Mouse (Mus musculus): ENCODE measurements at regions not wholly inside any gene's neighbourhood (a gene's known extent, or its start where the extent isn't known, plus 50 kb on each side); places are given as distances from the start of the nearest gene placed in this dataset.
"Not testable (repeated sequence)": the region's sequence is repeated elsewhere in the genome, so short reads cannot be mapped to it uniquely, and the experiment has no call there.

- DNase-seq (ENCODE audit: low spot score in 2 of 2) = no peak
Observed at GRCm38 (mm10) chr9:30697533-30697932, 224.7 kb downstream of the Adamts15 start.

- no peak for DNase-seq (ENCODE audit: low spot score in 2 of 2)
Observed at GRCm38 (mm10) chr9:30668095-30668494, 241.2 kb downstream of the Snx19 start.

GRCm38 (mm10) chr9:30662456-30662855 lies 235.5 kb downstream of the Snx19 start:
- DNase-seq (ENCODE audit: low spot score in 2 of 2) = no peak

DNA sequence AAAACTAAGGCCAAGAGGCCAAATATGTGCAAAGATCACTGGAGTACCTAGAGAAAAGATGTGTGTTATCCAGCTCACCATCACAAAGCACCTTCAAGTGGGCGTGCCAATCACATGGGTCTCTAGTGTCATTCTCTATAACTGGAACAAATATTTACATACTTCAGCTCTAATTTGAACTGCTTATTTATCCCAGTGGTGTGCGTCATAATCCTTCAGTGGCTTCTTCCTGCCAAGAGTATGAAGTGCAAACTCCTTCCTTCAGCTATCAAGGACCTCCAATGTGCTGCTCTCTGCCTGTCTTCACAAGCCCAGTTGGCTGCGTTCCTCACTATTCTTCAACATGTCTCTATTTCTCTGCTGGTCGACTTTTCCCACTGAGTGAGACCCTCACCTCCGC lies 227.1 kb downstream of the Snx19 start:
- no peak for DNase-seq (ENCODE audit: low spot score in 2 of 2)

DNA sequence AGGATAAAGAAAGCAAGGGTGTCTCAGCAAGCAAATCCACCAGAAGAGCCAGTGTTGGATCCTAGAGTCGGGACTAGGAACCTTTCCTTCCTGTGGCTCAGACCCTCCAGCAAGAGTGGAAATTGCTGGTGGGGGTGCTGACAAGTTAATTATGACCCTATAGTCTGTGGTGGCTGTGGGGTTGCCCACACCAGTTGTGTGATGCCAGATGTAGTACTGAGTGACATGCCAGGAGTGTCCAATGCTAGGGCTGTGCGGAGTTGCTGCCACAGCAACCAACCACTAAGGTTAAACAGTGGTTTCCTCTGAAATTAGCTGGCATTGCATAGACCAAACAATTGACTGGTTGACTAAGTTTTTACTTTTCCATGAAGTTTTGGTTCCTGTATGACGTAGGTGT lies 226.3 kb downstream of the Snx19 start:
- DNase-seq (ENCODE audit: low spot score in 2 of 2) = no peak

- peak; percentile 39 to 40 for DNase-seq (ENCODE audit: low spot score in 2 of 2)
Observed at GRCm38 (mm10) chr9:30649392-30650054, 222.6 kb downstream of the Snx19 start.

DNA sequence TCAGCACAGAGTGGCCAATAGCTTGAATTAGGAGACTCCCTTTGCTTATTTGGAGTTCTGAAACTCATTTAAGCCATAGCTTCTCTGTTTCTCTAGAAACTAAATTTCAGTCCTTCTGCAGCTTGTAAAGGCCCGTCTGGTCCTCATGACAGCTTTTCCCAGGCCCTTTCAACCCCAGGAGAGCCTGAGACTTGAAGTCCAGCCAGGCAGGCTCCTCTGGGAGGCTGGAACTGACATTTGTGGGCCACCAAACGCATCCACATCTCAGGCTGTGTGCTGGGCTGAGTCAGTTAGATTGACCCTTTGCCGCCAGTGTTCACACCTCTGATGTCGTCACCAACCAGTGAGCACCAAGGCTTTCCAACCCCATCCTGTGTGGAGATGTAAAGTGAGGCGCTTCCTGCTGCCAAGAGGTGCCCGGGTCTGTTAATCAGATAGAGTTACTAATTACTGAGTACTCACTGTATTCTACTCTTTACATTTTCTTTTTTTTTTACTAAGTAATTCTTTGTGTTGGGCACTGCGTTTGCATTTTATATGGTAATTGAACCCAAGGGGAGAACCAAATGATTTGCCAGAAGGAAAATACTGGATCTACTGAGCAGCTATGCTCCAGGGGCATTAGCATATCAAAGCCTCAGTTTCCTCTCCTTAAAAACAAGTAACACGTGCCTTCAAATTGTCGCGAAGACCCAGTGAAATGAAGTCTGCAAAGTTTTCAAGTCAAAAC lies 207.0 kb downstream of the Snx19 start:
- DNase-seq (ENCODE audit: low spot score in 2 of 2) = no peak

GRCm38 (mm10) chr9:30632164-30633146 lies 205.5 kb downstream of the Snx19 start:
- peak in 1 of 2 experiments; percentile 24 for DNase-seq (ENCODE audit: low spot score in 2 of 2)

- no peak for DNase-seq (ENCODE audit: low spot score in 2 of 2)
Observed at GRCm38 (mm10) chr9:30625635-30626034, 198.7 kb downstream of the Snx19 start.

DNA sequence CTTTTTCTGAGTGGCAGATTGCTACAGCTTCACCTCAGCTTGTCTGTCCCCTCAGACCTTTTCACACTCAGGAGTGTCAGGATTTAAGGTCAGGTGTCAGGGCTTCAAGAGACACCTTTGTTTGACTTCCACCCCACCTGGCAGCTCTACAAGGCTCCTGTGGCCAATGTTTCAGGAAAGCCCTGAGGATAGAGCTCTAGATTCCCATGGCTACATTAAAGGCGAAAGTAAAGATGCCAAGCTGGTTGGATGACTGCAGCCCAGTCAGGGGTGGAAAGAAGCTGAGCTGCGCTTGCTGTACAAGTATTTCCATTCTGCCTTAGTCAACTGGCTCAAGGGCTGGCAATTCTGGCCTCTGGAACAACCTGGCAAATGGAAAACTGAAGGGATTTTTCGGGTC lies 198.2 kb downstream of the Snx19 start:
- DNase-seq (ENCODE audit: low spot score in 2 of 2) = no peak

DNA sequence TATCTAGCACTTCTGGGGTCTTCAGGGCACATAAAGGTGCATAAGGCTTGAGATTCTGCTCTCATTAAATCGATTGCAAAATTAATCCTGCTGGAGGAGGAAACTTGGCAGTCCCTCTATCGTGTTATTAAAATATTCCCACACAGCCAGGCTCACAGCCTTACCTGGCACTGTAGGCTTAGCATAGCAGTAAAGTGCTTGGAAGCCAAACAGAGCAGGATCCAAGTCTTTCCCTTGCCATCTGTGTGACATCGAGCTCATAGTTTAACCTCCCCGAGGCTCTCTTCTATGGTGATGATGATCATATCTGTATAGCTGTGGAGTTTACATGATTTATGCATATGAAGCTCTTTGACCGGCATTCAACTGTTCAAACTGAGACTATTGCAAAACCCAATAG lies 197.6 kb downstream of the Snx19 start:
- DNase-seq (ENCODE audit: low spot score in 2 of 2) = no peak

DNA sequence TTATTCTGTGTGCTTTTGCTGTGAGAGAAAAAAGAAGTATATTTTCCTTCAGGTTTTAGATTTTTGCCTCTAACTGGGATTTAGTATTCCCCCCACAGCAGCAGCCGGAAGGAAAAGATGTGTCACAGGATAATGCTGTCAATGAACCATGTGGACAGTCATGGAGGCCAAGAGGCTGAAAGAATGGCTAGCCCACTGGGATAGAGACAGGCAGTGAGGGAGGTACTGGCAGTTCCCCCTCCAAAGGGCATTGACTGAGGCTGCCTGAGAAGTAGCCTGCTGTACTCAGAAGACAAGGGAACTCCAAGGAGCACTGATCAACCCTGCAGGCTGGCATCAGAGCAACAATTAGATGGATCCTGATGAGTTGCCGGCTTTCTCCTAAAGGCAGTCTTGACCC lies 192.4 kb downstream of the Snx19 start:
- DNase-seq (ENCODE audit: low spot score in 2 of 2) = no peak

- no peak for DNase-seq (ENCODE audit: low spot score in 2 of 2)
Observed at GRCm38 (mm10) chr9:30618181-30618580, 191.3 kb downstream of the Snx19 start.

- DNase-seq (ENCODE audit: low spot score in 2 of 2) = no peak
Observed at GRCm38 (mm10) chr9:30613715-30614114, 186.8 kb downstream of the Snx19 start.

GRCm38 (mm10) chr9:30613003-30613552 lies 186.2 kb downstream of the Snx19 start:
- no peak for DNase-seq (ENCODE audit: low spot score in 2 of 2)

GRCm38 (mm10) chr9:30610328-30610727 lies 183.4 kb downstream of the Snx19 start:
- no peak for DNase-seq (ENCODE audit: low spot score in 2 of 2)

DNA sequence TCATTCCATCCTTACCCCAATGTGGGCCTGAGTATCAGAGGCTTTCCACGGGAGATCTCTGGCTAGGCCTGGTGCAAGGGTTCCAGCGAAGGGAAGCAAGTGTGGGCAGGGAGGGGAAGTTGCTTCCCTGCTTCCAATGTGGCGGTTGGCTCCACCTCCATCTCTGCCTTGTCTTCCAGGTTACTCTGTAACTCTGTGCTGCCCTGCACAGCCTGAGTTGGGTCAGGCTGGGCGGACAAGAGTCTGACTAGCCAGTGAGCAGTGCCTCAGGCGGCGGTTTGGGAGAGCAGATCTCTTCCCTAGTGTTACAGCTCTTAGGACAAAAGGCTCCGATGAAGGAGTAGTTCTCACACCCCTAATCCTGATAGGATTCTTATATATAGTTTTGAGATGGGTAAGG lies 172.8 kb downstream of the Snx19 start:
- DNase-seq (ENCODE audit: low spot score in 2 of 2) = no peak

DNA sequence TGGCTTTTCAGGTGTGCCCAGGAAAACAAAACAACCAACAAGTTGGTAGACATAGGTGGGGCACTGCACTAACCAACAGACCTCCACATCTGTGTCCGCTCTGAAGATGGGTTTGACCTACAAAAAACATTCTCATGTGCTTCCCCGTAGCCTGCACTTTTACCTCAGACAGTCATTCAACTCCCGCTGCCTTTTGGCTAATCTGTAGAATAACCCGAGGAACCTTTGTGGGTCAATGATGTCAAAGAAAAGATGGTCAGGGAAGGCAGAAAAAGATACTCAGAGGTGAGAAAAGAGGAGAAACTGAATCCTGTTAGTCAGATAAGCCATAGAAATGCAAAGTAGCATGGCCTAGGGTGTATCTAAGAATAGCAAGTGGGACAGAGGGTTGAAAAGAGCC lies 170.8 kb downstream of the Snx19 start:
- no peak for DNase-seq (ENCODE audit: low spot score in 2 of 2)

GRCm38 (mm10) chr9:30597092-30597491 lies 170.2 kb downstream of the Snx19 start:
- DNase-seq (ENCODE audit: low spot score in 2 of 2) = not testable (repeated sequence)

GRCm38 (mm10) chr9:30592601-30593000 lies 165.7 kb downstream of the Snx19 start:
- no peak for DNase-seq (ENCODE audit: low spot score in 2 of 2)

DNA sequence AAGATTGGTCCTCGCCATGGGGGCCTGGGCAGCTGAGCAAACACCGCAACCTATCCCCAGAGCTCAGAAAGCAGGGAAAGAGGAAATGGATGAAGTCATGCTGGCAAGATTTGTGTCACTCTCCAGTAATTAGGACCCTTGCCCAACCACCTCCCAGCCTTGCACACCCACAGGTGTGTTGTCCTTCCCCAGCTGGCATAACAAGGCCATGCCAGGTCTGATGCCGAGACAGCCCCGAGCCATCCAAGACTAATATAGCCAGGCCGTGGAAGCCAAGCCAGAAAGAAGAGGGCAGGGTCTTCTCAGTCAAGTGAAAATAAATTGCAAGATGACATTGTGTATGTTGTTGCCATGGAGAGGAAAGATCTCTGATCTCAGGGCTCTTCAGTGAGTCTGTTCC lies 164.3 kb downstream of the Snx19 start:
- no peak for DNase-seq (ENCODE audit: low spot score in 2 of 2)

DNA sequence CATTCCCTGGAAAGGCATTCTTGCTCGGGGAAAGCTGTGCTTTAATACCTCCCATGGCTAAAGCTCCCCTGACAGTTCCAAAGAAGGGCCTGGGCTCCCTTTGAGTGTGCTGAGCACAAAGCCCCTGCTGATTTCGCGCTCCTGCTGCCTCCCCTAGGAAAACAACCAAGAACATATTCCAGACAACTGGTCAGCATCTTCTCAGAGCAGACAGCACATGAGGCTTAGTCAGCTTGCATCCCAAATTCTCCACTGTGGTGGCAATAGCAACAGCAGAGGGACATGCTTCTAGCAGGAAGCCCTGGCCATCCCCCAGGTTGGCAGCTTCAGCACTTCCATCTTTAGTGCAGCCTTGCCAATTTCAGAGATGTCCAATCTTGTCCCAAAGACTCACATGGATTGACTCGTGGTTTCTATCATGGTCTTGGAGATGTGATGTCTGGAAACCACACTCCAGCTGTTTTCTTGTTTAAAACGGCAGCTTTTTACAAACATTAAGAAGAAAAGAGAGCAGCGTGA lies 163.8 kb downstream of the Snx19 start:
- peak; percentile 7 to 23 for DNase-seq (ENCODE audit: low spot score in 2 of 2)
